Mouse (Mus musculus): Measurements from ENCODE around the gene Pea15a. TPM values are rescaled to one million over a fixed set of nuclear protein-coding genes. Genes with fewer than 3 reads are reported as not detected.

The Pea15a gene
- polyA plus RNA-seq, 1 experiment from 2014 or later = 87.0 TPM

DNA sequence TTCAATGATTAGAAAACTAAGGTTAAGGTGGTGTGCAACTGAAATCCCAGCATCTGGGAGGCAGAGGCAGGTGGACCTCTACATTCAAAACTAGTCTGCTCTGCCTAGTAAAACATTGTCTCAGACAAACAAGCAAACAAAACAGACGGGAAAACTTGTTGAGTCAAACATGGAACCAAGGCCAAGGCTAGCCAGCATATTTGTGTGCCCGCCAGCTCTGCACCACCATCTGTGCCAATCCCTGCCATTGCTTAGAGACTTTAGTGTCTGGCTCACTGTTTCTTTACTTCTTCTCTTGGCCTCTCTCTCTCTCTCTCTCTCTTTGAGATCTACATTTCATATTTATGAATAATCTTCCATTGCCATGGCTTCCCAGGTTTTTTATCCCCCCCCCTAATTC lies 21.6 kb upstream of the Pea15a start:
- H3K4me3 ChIP-seq (ENCODE audit: low read length) = no peak overlapping the region
- no peak overlapping the region for H3K9ac ChIP-seq (ENCODE audit: low read depth, low read length)
- H3K4me2 ChIP-seq (replicated peaks; ENCODE audit: low read depth, low read length) = no peak overlapping the region
- no peak for ATAC-seq (ENCODE audit: low FRiP score, low TSS enrichment)
- no peaks in the 10 kb centered on the region for H3K27me3 ChIP-seq (ENCODE audit: control insufficient read depth, insufficient read depth, low read length)
- no peaks in the 10 kb centered on the region for H3K36me3 ChIP-seq (ENCODE audit: control insufficient read depth, insufficient read depth, low read length)
- WGBS = 94% methylated on average over 2 of the region's 2 CpGs
- no peaks in the 10 kb centered on the region for H3K4me1 ChIP-seq (ENCODE audit: control insufficient read depth, insufficient read depth, low read length)
- H3K27ac ChIP-seq (ENCODE audit: low read depth, low read length) = no peak overlapping the region
- H3K9me3 ChIP-seq (ENCODE audit: control insufficient read depth, low read length) = no peaks in the 10 kb centered on the region

DNA sequence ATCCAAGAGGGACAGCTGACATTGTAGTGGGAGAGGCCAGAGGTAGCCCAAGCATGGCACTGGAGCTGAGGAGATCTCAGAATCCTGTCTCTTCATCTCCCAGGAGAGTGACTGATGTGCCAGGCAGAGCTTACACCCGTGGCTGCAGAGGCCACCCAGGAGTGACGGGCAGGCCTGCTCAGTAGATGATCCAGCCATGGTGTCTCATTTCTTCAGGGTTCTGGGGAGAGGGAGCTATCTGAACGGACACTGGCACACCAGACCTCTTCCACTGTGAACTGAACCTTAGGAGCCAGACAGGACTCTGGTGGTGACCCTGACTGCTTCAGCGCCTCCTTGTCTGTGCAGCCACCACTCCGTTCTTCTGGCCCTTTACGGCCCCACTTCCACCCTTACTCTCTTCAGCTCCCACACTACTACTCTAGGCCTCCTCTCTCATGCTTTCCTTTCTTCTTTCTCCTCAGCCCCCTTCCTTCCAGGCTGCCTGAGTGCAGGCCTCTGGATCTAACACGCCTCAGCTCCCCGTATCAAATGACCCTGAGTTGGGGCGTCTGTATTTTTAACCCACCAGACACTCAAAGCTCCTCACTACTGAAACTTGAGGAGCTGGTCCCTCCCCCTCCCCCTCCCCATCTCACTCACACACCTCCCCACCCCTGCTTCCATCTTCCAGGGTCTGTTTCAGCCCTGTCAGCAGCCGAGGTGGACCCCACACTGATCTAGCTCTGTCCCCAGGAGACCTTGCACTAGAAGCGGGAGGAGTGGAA lies 14.9 kb upstream of the Pea15a start:
- H3K9ac ChIP-seq (ENCODE audit: low read depth, low read length) = no peak overlapping the region
- peak; percentile 76 for ATAC-seq (ENCODE audit: low FRiP score, low TSS enrichment)
- H3K27ac ChIP-seq (ENCODE audit: low read depth, low read length) = peak overlapping the region; percentile 87
- no peak overlapping the region for H3K4me2 ChIP-seq (replicated peaks; ENCODE audit: low read depth, low read length)
- H3K9me3 ChIP-seq (ENCODE audit: control insufficient read depth, low read length) = no peaks in the 10 kb centered on the region
- H3K36me3 ChIP-seq (ENCODE audit: control insufficient read depth, insufficient read depth, low read length) = no peaks in the 10 kb centered on the region
- H3K4me3 ChIP-seq (ENCODE audit: low read length) = no peak overlapping the region
- WGBS = 18% methylated on average over 11 of the region's 11 CpGs
- H3K27me3 ChIP-seq (ENCODE audit: control insufficient read depth, insufficient read depth, low read length) = no peaks in the 10 kb centered on the region
- peaks cover 37% of the 10 kb centered on the region for H3K4me1 ChIP-seq (ENCODE audit: control insufficient read depth, insufficient read depth, low read length)

DNA sequence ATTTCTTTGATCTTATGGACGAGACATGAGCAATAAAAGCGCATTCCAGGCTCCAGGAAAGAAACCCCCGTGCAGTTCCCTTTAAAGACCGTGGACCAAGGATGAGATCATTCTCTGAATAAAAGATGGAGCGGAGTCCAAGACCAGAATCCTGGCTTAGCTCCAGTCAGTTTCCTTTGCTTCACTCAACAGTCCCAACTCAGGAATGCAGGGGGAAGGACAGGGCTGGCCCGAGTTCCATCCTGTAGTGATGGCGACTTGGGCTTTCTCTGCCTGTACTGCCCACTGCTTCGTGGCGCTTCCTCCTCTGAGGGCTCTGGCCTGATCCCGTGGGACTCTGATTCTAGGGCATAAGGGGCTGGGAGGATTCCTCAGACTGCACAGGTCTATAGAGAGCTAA lies 13.8 kb upstream of the Pea15a start:
- Histone ChIP-seq H3K9ac (ENCODE audit: low read depth, low read length) (no peak overlapping the region), H3K4me3 (ENCODE audit: low read length) (no peak overlapping the region), H3K9me3 (ENCODE audit: control insufficient read depth, low read length) (no peaks in the 10 kb centered on the region), H3K27me3 (ENCODE audit: control insufficient read depth, insufficient read depth, low read length) (no peaks in the 10 kb centered on the region), H3K36me3 (ENCODE audit: control insufficient read depth, insufficient read depth, low read length) (no peaks in the 10 kb centered on the region), H3K27ac (ENCODE audit: low read depth, low read length) (peak overlapping the region; percentile 87; the same call in 1 of the 2 replicates), H3K4me2 (replicated peaks; ENCODE audit: low read depth, low read length) (no peak overlapping the region), H3K4me1 (ENCODE audit: control insufficient read depth, insufficient read depth, low read length) (peaks cover 37% of the 10 kb centered on the region)
- no peak for ATAC-seq (ENCODE audit: low FRiP score, low TSS enrichment)
- WGBS = 42% methylated on average over 10 of the region's 10 CpGs

DNA sequence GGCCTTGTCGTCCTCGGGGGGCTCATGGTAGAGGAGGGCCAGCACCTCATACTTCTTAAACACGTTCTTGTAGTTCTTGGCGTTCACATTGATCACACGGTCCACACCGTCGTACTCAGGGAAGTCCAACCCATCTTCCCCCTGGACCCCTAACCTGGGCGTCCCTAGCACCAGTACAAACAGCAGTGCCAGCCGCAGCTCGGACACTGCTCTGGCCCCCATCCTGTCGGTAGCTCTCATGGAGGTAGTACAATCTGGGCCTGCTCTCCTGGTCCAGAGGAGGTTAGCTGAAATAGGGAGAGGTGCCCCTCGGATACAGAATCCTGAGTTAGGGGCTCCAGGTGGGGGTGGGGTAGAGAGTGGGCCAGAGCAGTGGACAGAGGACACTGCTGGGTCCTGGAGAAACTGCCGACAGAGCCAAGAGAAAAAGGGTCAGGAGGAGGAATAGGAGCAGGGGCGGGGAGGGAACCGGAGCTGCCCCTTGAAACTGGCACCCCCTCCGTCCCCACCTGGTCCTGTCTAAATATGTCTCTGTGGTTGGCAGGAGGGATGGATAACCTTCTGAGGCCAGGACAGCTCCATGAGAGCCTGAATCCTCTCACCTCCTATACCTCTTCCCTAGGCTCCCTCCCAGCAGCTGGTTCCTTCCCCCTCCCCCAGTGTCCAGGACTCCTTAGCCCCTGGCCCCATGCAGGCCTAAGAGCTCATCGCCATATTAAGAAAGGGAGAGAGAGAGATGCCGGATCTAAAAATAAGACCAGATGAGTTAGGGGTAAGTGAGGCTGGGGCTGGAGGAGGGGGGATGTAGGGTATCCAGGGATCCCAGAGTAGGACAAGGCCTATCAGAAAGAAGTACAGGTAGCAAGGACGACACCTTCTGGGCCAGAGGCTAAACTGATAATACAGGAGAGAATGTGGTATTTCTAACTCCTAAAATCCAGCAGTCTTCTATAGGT lies 13.1 kb upstream of the Pea15a start, which contains the start of gene Casq1:
TSS of gene Casq1 (minus strand) at position 418 of the 956 bp plus-strand sequence.
- H3K4me2 ChIP-seq (replicated peaks; ENCODE audit: low read depth, low read length) = no peak within 1 kb of the TSS
- no peaks in the 10 kb centered on the region for H3K36me3 ChIP-seq (ENCODE audit: control insufficient read depth, insufficient read depth, low read length)
- peak within 1 kb of the TSS; percentile 87 for H3K27ac ChIP-seq (ENCODE audit: low read depth, low read length)
- 81% methylated on average over 19 of the region's 19 CpGs for WGBS
- peaks cover 37% of the 10 kb centered on the region for H3K4me1 ChIP-seq (ENCODE audit: control insufficient read depth, insufficient read depth, low read length)
- no peak for ATAC-seq (ENCODE audit: low FRiP score, low TSS enrichment)
- H3K27me3 ChIP-seq (ENCODE audit: control insufficient read depth, insufficient read depth, low read length) = no peaks in the 10 kb centered on the region
- no peak within 1 kb of the TSS for H3K4me3 ChIP-seq (ENCODE audit: low read length)
- no peaks in the 10 kb centered on the region for H3K9me3 ChIP-seq (ENCODE audit: control insufficient read depth, low read length)
- no peak within 1 kb of the TSS for H3K9ac ChIP-seq (ENCODE audit: low read depth, low read length)

DNA sequence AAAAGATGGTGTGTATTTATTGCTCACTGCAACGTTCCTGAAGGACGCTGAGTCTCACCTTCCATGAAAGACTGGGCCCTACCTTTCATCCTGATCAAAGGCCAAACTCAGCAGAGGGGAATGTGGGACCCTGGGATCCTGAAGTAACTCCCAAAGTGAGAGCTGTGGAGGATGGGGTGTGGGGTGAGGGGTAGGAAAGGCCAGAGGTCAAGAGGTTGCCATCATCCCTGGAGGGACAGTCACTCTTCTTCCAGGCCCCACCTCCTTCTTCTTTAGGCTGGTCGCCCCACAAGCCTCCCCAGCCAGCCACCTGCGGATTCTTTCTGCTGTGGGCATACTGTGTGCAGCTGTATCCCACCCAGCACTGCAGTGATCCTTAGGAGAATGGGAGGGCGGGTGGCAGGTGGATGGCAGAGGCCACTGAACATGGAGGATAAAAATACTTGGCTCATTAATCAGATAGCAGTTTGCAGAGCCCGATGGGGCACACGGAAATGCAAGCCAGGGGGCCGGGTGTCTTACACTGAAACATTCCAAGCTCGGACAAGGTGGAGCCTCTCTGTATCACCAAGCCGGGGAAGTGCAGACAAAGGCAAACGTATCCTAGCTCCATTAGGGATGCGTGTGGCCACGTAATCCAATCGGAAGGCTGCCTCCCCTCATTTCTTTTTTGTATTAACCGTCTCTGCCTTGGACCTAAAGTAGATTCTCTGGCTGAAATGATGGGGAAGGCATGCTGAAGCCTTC lies 11.7 kb upstream of the Pea15a start:
- Histone ChIP-seq H3K4me3 (ENCODE audit: low read length) (no peak overlapping the region), H3K4me1 (ENCODE audit: control insufficient read depth, insufficient read depth, low read length) (peaks cover 38% of the 10 kb centered on the region), H3K36me3 (ENCODE audit: control insufficient read depth, insufficient read depth, low read length) (no peaks in the 10 kb centered on the region), H3K9ac (ENCODE audit: low read depth, low read length) (no peak overlapping the region), H3K27ac (ENCODE audit: low read depth, low read length) (peak overlapping the region; percentile 32; the same call in 1 of the 2 replicates), H3K9me3 (ENCODE audit: control insufficient read depth, low read length) (no peaks in the 10 kb centered on the region), H3K27me3 (ENCODE audit: control insufficient read depth, insufficient read depth, low read length) (no peaks in the 10 kb centered on the region), H3K4me2 (replicated peaks; ENCODE audit: low read depth, low read length) (no peak overlapping the region)
- 49% methylated on average over 15 of the region's 15 CpGs for WGBS
- ATAC-seq (ENCODE audit: low FRiP score, low TSS enrichment) = no peak

DNA sequence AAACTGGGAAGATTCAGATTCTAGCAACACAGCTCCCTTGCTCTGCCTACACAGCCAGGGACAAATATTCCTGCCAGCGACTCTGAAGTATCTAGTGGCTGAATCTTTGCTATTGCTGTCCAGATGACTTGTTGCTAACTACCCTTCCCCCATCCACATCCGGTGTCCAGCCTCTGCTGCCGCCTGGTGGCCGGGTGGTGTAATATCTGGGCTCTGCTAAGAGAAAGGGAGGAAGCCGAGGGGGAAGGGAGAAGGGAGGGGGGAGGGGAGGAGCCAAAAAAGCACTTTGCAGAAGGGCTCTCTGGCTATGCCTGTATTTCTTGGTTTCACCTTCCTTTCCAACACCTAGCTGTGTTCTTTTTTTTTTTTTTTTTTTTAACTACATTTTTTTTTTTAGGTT lies 10.5 kb upstream of the Pea15a start:
- Histone ChIP-seq H3K27ac (ENCODE audit: low read depth, low read length) (peak overlapping the region; percentile 59; the same call in 1 of the 2 replicates), H3K36me3 (ENCODE audit: control insufficient read depth, insufficient read depth, low read length) (no peaks in the 10 kb centered on the region), H3K27me3 (ENCODE audit: control insufficient read depth, insufficient read depth, low read length) (no peaks in the 10 kb centered on the region), H3K4me3 (ENCODE audit: low read length) (no peak overlapping the region), H3K9me3 (ENCODE audit: control insufficient read depth, low read length) (no peaks in the 10 kb centered on the region), H3K4me2 (replicated peaks; ENCODE audit: low read depth, low read length) (peak overlapping the region; percentile 35; the same call in 1 of the 2 replicates), H3K9ac (ENCODE audit: low read depth, low read length) (0 out of 2 replicates have a peak overlapping the region, but pooled peaks have one; percentile 13), H3K4me1 (ENCODE audit: control insufficient read depth, insufficient read depth, low read length) (peaks cover 38% of the 10 kb centered on the region)
- WGBS = 0% methylated on average over 5 of the region's 5 CpGs
- ATAC-seq (ENCODE audit: low FRiP score, low TSS enrichment) = peak; percentile 43

DNA sequence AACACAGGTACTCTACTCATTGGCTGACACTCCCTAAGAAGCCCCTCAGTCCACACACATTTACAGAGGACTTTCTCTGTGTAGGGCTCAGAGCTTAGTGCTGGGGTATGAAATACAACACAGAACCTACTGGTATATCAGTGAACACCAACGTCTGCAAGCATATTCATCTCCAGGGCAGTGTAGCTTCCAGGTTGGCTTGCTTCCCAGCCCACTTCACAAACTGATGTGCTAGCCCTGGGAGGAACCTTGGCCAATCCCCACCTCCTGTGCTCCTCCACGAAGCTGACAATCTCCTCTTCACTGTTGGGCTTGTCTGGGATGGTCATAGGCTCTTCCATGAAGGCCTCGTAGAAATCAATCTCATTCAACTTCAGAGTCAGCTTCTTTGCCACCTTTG lies 8.1 kb upstream of the Pea15a start:
- H3K4me1 ChIP-seq (ENCODE audit: control insufficient read depth, insufficient read depth, low read length) = peaks cover 15% of the 10 kb centered on the region
- H3K9ac ChIP-seq (ENCODE audit: low read depth, low read length) = no peak overlapping the region
- H3K27me3 ChIP-seq (ENCODE audit: control insufficient read depth, insufficient read depth, low read length) = no peaks in the 10 kb centered on the region
- H3K4me3 ChIP-seq (ENCODE audit: low read length) = no peak overlapping the region
- H3K36me3 ChIP-seq (ENCODE audit: control insufficient read depth, insufficient read depth, low read length) = no peaks in the 10 kb centered on the region
- 71% methylated on average over 3 of the region's 3 CpGs for WGBS
- H3K9me3 ChIP-seq (ENCODE audit: control insufficient read depth, low read length) = no peaks in the 10 kb centered on the region
- H3K27ac ChIP-seq (ENCODE audit: low read depth, low read length) = no peak overlapping the region
- no peak for ATAC-seq (ENCODE audit: low FRiP score, low TSS enrichment)
- H3K4me2 ChIP-seq (replicated peaks; ENCODE audit: low read depth, low read length) = no peak overlapping the region

DNA sequence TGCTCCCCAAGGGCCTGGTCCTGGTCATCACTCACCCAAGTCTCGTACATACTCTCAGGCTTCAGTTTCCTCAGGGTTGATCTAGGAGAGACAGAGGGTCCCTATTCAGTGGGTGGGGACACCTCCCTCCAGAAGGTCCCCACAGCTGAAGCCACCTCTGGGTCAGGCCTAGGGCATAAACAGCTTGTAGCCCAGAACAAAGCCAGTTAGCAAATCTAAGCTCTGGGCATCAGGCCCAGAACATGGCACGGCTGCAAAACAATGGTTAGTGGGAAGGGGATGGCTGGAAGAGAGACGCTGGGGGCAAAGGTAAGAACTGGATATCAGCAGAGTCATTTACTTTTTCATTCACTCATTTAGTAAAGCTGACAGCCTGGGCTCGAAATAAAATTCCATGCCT lies 7.2 kb upstream of the Pea15a start:
- Histone ChIP-seq H3K4me2 (replicated peaks; ENCODE audit: low read depth, low read length) (no peak overlapping the region), H3K27me3 (ENCODE audit: control insufficient read depth, insufficient read depth, low read length) (no peaks in the 10 kb centered on the region), H3K27ac (ENCODE audit: low read depth, low read length) (no peak overlapping the region), H3K9ac (ENCODE audit: low read depth, low read length) (no peak overlapping the region), H3K9me3 (ENCODE audit: control insufficient read depth, low read length) (no peaks in the 10 kb centered on the region), H3K4me3 (ENCODE audit: low read length) (no peak overlapping the region), H3K36me3 (ENCODE audit: control insufficient read depth, insufficient read depth, low read length) (no peaks in the 10 kb centered on the region), H3K4me1 (ENCODE audit: control insufficient read depth, insufficient read depth, low read length) (peaks cover 6% of the 10 kb centered on the region; the same call in 1 of the 2 replicates)
- 77% methylated on average over 4 of the region's 4 CpGs for WGBS
- no peak for ATAC-seq (ENCODE audit: low FRiP score, low TSS enrichment)
